Mouse (Mus musculus) small intestine, adult 2 months (tissue): ENCODE measurements around the gene Wwp2.

ENCODE experiments used
- CTCF ChIP-seq: fragments of 200-500 bp; IDR thresholded peaks from 2 replicates; pipeline ENCODE4 v1.5.1; 2012; ENCODE audit warnings: low read depth, mild to moderate bottlenecking, control low read depth, inconsistent platforms, low read length, moderate library complexity, mixed read lengths; ENCODE audit not compliant: insufficient replicate concordance, insufficient read length; ENCODE audit errors: extremely low read depth
- POLR2A ChIP-seq: fragments of 200-500 bp; IDR thresholded peaks from 2 replicates; pipeline ENCODE4 v1.6.1; 2012; ENCODE audit warnings: low read depth, mild to moderate bottlenecking, control low read depth, inconsistent platforms, low read length, moderate library complexity

GRCm38 (mm10) chr8:107514949-107515721, 79.0 kb downstream of the Wwp2 start:
- TF ChIP-seq CTCF = no peak
- no peak for TF ChIP-seq POLR2A
